Mouse (Mus musculus) neural tube, embryonic 10.5 days (tissue): ENCODE measurements around the gene Asb5.
"Not testable (repeated sequence)": the region's sequence is repeated elsewhere in the genome, so short reads cannot be mapped to it uniquely, and the experiment has no call there.

Source experiments
- DNase-seq: peaks from one replicate; pipeline ENCODE4 v3.0.0-alpha.2; 2017; ENCODE audit warnings: low spot score; ENCODE audit errors: extremely low spot score

The Asb5 gene

GRCm38 (mm10) chr8:54529382-54530296, at the start of gene Asb5, which contains the start of gene Spcs3:
Gene Asb5, plus strand, starts transcription at chr8:54529580.
Gene Spcs3, minus strand, starts transcription at chr8:54529998.
- DNase-seq = peak; percentile 96

- no peak for DNase-seq
These were observed 42.7 kb upstream of the Asb5 start for GRCm38 (mm10) chr8:54486555-54487273.

- DNase-seq = no peak
These were observed 40.9 kb upstream of the Asb5 start for GRCm38 (mm10) chr8:54488437-54488836.

- DNase-seq = no peak
These were observed 38.2 kb upstream of the Asb5 start for GRCm38 (mm10) chr8:54491057-54491690.

GRCm38 (mm10) chr8:54491934-54492333, 37.4 kb upstream of the Asb5 start:
- DNase-seq = no peak

- DNase-seq = peak; percentile 53
These were observed 36.3 kb upstream of the Asb5 start for GRCm38 (mm10) chr8:54493110-54493509.

- DNase-seq = no peak
These were observed 35.5 kb upstream of the Asb5 start for GRCm38 (mm10) chr8:54493915-54494314.

- DNase-seq = no peak
These were observed 26.3 kb upstream of the Asb5 start for GRCm38 (mm10) chr8:54503104-54503503.

GRCm38 (mm10) chr8:54505060-54505459, 24.3 kb upstream of the Asb5 start:
- no peak for DNase-seq

GRCm38 (mm10) chr8:54507428-54508095, 21.8 kb upstream of the Asb5 start:
- DNase-seq = peak; percentile 63

- DNase-seq = no peak
These were observed 21.3 kb upstream of the Asb5 start for GRCm38 (mm10) chr8:54508096-54508456.

GRCm38 (mm10) chr8:54508814-54509213, 20.6 kb upstream of the Asb5 start:
- DNase-seq = peak; percentile 32

GRCm38 (mm10) chr8:54509221-54509721, 20.1 kb upstream of the Asb5 start:
- no peak for DNase-seq

- no peak for DNase-seq
These were observed 17.6 kb upstream of the Asb5 start for GRCm38 (mm10) chr8:54511791-54512190.

- DNase-seq = not testable (repeated sequence)
These were observed 17.2 kb upstream of the Asb5 start for GRCm38 (mm10) chr8:54512200-54512599.

- DNase-seq = no peak
These were observed 10.5 kb upstream of the Asb5 start for GRCm38 (mm10) chr8:54518756-54519460.

- DNase-seq = no peak
These were observed 8.9 kb upstream of the Asb5 start for GRCm38 (mm10) chr8:54520516-54520915.

GRCm38 (mm10) chr8:54525606-54526005, 3.8 kb upstream of the Asb5 start:
- DNase-seq = no peak

GRCm38 (mm10) chr8:54526700-54527099, 2.7 kb upstream of the Asb5 start:
- DNase-seq = no peak

- DNase-seq = no peak
These were observed 809 bp upstream of the Asb5 start for GRCm38 (mm10) chr8:54528571-54528970.

- no peak for DNase-seq
These were observed 5.8 kb downstream of the Asb5 start for GRCm38 (mm10) chr8:54535172-54535571.
